Mouse (Mus musculus) bone marrow, adult 2 months (tissue): ENCODE data around the gene Atxn7l1. TPM values are rescaled to one million over a fixed set of nuclear protein-coding genes. Genes with fewer than 3 reads are reported as not detected.

ENCODE experiments used
- H3K27ac ChIP-seq: fragments of 200-500 bp; 2 replicates; pipeline ENCODE4 v1.5.1; 2012; ENCODE audit warnings: low read depth, mild to moderate bottlenecking, control low read depth, inconsistent platforms, low read length; ENCODE audit not compliant: control insufficient read depth, poor library complexity, insufficient read depth
- H3K4me1 ChIP-seq: fragments of 200-500 bp; 2 replicates; pipeline ENCODE4 v1.6.1; 2011; ENCODE audit warnings: low read length; ENCODE audit not compliant: control insufficient read depth, insufficient read depth
- H3K4me3 ChIP-seq: fragments of 200-500 bp; replicated peaks from 2 replicates; pipeline ENCODE3; 2011; ENCODE audit warnings: mild to moderate bottlenecking, low read depth, low read length, control low read depth; ENCODE audit not compliant: control insufficient read depth
- CTCF ChIP-seq: fragments of 200-500 bp; IDR thresholded peaks from 2 replicates; pipeline ENCODE4 v1.5.1; 2011; ENCODE audit warnings: low read length, control low read depth; ENCODE audit not compliant: control insufficient read depth, insufficient read depth
- POLR2A ChIP-seq: fragments of 200-500 bp; IDR thresholded peaks from 2 replicates; pipeline ENCODE4 v1.6.1; 2011; ENCODE audit warnings: low read depth, mild to moderate bottlenecking, control low read depth, low read length, borderline replicate concordance; ENCODE audit not compliant: control insufficient read depth
- WGBS: fragments of 180-500 bp; shearing (Covaris S2); methylation state at CpG from one replicate; pipeline ENCODE4 v1.1.7; 2018; 5-methylcytosine and 5-hydroxymethylcytosine counted together
- polyA plus RNA-seq: library from polyadenylated mRNA; stranded (reverse); fragments of >200 nt; gene quantifications from 2 replicates; pipeline ENCODE4 v1.2.4, GENCODE M21; 2011; ENCODE audit warnings: low replicate concordance; ENCODE audit not compliant: missing spikeins, insufficient read depth, insufficient read length

Gene Atxn7l1
- polyA plus RNA-seq, 1 experiment: 52.4 TPM

DNA sequence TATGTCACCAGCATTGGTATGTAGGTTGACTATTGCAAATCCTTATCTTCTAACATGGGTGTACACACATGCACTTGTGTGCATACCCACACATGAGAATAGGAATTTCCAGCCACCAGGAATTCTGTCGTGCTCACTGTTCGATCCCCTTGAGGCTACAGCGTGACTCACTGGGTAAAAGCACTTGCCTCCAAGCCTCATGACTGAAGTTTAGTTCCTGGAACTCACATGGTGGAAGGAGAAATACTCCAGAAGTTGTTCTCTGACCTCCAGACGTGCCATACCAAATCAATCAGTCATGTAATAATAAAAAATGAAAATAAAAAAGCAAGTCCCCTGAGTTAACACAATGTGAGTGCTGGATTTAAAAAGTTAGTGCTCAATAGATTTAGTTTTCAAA is 87.8 kb downstream of the Atxn7l1 start:
- no peak overlapping the region for H3K27ac ChIP-seq
- no peak overlapping the region for H3K4me3 ChIP-seq
- TF ChIP-seq POLR2A (no peak), CTCF (no peak)
- 92% methylated on average over 4 of the region's 4 CpGs for WGBS
- no peaks in the 10 kb centered on the region for H3K4me1 ChIP-seq

DNA sequence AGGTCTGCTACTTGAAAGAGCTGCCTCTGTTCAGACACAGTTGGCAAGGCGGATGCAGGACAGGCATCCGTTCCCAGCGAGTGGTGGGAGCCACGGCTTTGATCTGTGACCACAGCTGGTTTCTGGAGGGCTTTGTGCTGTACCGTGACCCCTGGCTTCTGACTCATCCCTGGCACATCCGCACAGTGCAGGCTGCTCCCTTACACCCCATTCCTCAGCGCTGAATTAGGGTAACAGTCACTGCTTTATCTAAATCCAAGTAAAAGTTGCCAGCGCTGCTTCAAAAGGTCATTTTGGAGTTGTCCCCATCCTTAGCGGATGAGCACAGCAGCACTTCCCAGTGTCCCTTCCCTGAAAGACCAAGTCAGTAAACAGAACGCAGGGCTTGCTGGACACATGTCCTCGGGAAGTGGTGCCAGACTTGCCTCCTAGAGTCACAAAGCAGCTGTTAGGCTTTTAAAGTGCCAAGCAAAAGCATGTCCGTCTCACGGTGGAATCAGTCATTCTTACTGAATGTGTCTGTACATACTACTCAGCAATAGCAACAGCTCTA is 88.4 kb downstream of the Atxn7l1 start:
- H3K4me3 ChIP-seq: no peak overlapping the region
- no peak overlapping the region for H3K27ac ChIP-seq
- no peak for TF ChIP-seq CTCF
- no peak for TF ChIP-seq POLR2A
- H3K4me1 ChIP-seq: no peaks in the 10 kb centered on the region
- 87% methylated on average over 13 of the region's 13 CpGs for WGBS

DNA sequence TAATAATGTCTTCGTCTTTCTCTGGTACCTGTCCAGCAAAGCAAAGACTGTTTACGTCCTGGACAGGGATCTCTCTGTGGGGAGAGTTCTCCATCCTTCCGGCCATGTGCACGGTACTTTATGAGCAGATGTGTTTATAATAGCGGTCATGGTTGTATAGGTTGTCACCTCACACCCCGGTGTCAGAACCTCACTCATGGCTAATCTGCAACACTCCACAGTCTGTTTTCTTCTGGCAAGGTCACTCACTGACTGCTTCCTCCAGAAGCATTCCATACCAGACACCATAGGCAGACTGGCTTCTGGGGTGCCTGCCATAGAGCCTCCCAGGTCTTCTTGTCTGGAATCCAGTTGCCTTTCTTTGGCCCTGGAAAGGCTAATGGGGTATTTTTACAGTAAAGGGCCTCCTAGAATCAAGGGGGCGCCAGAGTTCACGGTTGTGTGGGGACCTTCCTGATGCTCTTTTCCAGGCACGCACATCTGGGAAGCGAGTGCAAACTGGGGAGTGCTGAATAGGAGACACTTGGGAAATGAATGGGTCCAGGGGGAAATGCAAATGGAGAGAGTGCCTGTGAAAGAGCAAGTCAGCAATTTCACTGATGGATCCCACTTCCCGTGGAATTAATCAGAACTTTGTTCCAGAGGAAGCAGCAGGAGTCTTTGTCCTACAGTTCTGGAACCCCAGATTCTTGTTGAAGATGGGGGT is 89.0 kb downstream of the Atxn7l1 start:
- TF ChIP-seq CTCF (no peak), POLR2A (no peak)
- 87% methylated on average over 11 of the region's 11 CpGs for WGBS
- no peak overlapping the region for H3K4me3 ChIP-seq
- no peak overlapping the region for H3K27ac ChIP-seq
- H3K4me1 ChIP-seq: no peaks in the 10 kb centered on the region

DNA sequence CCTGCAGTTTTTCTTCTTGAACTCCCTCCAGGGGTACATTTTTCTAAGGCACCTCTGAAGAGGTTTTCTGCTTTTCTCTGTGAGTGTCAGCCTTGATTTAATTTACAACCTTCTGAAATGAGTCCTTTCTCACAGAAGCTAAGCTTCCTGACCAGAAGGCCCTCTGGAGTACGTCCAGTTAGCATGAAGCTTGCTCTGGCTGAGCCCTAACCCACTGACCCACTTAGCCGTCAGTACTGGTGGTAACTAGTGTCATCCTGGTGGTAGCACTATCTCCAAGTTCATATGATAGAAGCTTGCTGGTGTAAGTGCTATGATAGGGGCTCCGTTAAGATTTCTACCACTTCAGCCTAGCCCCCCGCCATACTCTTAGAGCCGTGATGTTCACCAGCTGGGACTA is 89.6 kb downstream of the Atxn7l1 start:
- Histone ChIP-seq H3K27ac (no peak overlapping the region), H3K4me3 (no peak overlapping the region), H3K4me1 (no peaks in the 10 kb centered on the region)
- TF ChIP-seq CTCF (no peak), POLR2A (no peak)
- WGBS: 86% methylated on average over 5 of the region's 5 CpGs

DNA sequence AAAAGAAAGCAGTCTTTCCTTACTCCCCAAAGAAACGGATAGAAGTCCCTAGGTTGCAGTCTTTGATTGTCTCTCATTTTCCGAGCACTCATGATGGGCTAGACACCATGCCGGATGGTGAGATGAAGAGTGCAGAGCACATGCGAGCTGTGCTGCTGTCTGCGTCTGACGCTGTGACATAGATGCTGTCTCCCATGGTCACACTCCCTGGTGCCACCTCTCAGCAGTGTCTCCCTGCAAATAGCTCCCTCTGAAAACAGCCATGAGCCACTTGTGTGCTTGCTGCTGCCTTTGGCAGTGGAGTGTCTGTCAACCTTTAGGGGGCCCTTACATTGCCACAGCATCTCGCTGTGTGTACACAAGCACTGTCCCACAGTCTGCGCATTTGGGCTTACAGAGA is 95.2 kb downstream of the Atxn7l1 start:
- Histone ChIP-seq H3K4me1 (no peaks in the 10 kb centered on the region), H3K4me3 (no peak overlapping the region), H3K27ac (no peak overlapping the region)
- WGBS: 93% methylated on average over 8 of the region's 8 CpGs
- no peak for TF ChIP-seq POLR2A
- no peak for TF ChIP-seq CTCF

DNA sequence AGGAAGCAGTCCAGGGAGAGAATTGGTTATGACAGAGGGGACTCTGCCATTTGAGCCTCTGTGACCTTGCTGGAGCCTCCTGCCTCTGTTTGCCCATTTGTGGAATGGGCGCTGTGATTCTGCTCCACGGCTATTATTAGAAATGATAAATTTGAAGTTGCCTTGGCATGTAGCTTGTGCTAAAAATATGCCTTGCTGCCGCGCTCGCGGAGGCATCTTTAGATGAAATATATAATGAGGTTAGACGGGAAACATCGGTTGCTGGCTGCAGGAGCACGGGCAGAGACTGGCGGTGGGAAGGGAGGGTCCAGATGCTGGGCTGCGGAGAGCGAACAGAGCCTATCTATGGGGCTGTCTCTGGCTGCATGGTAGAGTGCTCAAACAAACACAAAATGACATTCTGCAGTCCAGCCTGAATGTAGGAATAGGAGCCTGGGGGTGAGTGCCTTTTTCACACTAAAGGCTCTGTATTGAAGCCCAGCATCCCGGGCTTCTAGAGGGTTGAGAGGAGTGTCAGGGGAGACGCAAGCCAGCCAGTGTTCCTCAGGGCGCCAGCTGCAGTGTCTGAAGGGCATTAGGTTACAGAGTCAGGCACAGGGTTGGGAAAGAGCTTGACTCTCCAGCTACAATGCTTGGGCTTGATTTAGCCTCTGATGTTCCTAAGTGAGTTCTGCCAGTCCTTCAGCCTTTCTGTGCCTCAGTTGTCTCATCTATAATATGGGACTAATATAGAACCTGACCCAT is 96.8 kb downstream of the Atxn7l1 start:
- H3K4me1 ChIP-seq: no peaks in the 10 kb centered on the region
- TF ChIP-seq POLR2A (no peak), CTCF (no peak)
- 85% methylated on average over 15 of the region's 15 CpGs for WGBS
- no peak overlapping the region for H3K27ac ChIP-seq
- no peak overlapping the region for H3K4me3 ChIP-seq

DNA sequence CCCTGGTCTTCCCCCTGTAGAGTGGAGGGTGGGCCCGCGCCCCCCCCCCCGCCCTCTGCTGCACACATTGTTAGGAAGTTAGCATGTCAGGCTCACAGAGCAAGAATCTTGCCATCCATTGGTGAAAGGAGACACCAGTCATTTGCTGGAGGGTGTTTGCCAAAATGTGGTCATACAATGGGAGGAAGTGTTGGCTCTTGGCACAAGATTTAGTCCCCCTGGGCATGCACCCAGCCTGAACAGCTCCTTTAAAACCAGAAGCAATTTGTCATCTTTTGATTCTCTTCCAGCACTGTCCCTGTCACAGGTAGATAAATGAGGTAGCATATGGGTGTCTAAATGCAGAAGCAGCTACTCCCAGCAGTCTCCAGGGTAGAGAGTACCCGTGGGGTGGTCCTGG is 98.0 kb downstream of the Atxn7l1 start:
- 28% methylated on average over 4 of the region's 4 CpGs for WGBS
- TF ChIP-seq CTCF (no peak), POLR2A (no peak)
- H3K4me1 ChIP-seq: no peaks in the 10 kb centered on the region
- no peak overlapping the region for H3K27ac ChIP-seq
- no peak overlapping the region for H3K4me3 ChIP-seq

DNA sequence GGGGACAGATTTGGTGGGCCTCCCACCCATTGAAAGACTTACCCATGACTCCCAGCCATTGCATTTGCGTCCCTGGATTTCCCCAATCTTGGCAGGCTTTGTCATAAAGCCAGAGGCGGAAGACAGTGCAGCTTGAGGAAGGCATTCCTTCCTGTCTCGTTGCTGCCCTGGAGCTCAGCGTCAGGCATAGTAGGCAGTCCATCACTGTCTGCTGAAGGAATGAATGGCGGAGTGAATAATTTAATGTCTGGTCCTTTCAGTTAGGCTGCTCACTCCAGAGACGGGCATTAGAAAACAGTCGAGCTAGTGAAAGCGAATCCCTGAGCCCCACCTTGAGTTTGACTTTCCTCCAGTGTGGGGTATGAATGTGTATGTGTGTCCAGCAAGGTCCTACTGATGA is 99.4 kb downstream of the Atxn7l1 start:
- no peak for TF ChIP-seq POLR2A
- TF ChIP-seq CTCF: no peak
- Histone ChIP-seq H3K27ac (no peak overlapping the region), H3K4me1 (no peaks in the 10 kb centered on the region), H3K4me3 (no peak overlapping the region)
- 91% methylated on average over 8 of the region's 8 CpGs for WGBS

DNA sequence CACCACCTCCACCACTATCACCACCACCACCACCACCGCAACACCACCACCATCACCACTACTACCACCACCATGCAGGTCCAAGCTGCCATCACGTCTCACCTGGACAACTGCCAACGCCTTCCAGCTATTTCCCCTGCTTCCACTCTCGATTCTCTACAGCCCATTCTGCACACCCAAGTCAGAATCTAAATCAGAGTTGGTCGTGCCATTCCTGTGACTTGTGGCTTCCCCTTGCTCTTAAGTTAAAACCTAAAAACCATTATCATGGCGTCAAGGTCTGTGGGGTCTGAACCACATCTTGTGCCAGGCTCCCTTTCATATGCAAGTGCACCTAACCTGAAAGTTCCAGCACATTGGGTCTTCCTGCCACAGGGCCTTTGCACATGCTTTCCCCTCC is 102.7 kb downstream of the Atxn7l1 start:
- no peak overlapping the region for H3K4me3 ChIP-seq
- H3K4me1 ChIP-seq: no peaks in the 10 kb centered on the region
- no peak overlapping the region; the same call in 1 of the 2 replicates for H3K27ac ChIP-seq
- WGBS: 83% methylated on average over 6 of the region's 6 CpGs
- TF ChIP-seq POLR2A (no peak), CTCF (no peak)
